Mouse (Mus musculus) forebrain, embryonic 11.5 days (tissue): ENCODE measurements at regions not wholly inside any gene's neighbourhood (a gene's known extent, or its start where the extent isn't known, plus 50 kb on each side); places are given as distances from the start of the nearest gene placed in this dataset.

Source experiments
- ATAC-seq: fragments of 200-750 bp; cut with Nextera tagmentation; replicated peaks from 2 replicates; pipeline ENCODE4 v1.8.0; 2017; ENCODE audit warnings: moderate TSS enrichment; ENCODE audit not compliant: low FRiP score
- DNase-seq: peaks from one replicate; pipeline ENCODE4 v3.0.0-alpha.2; 2017; ENCODE audit warnings: low spot score
- H3K27ac ChIP-seq: fragments of 300-500 bp; sonication (generic); 2 replicates; pipeline ENCODE4 v1.5.1; 2014; ENCODE audit warnings: low read depth, low read length
- H3K27me3 ChIP-seq: fragments of 300-500 bp; sonication (generic); 2 replicates; pipeline ENCODE4 v1.6.1; 2014; ENCODE audit warnings: mild to moderate bottlenecking, low read length, mixed read lengths; ENCODE audit not compliant: control insufficient read depth, insufficient read depth
- H3K36me3 ChIP-seq: fragments of 300-500 bp; sonication (generic); 2 replicates; pipeline ENCODE4 v1.6.1; 2014; ENCODE audit warnings: mild to moderate bottlenecking, low read length, moderate library complexity, mixed read lengths; ENCODE audit not compliant: control insufficient read depth, insufficient read depth
- H3K4me1 ChIP-seq: fragments of 300-500 bp; sonication (generic); replicated peaks from 2 replicates; pipeline ENCODE4 v1.6.1; 2014; ENCODE audit warnings: low read length, mixed read lengths; ENCODE audit not compliant: control insufficient read depth, insufficient read depth
- H3K4me2 ChIP-seq: fragments of 300-500 bp; sonication (generic); 2 replicates; pipeline ENCODE4 v1.6.1; 2014; ENCODE audit warnings: low read depth, mild to moderate bottlenecking, low read length, moderate library complexity, mixed read lengths; ENCODE audit not compliant: severe bottlenecking
- H3K4me3 ChIP-seq: fragments of 300-500 bp; sonication (generic); 2 replicates; pipeline ENCODE4 v1.5.1; 2014; ENCODE audit warnings: low read depth, low read length
- H3K9ac ChIP-seq: fragments of 300-500 bp; sonication (generic); 2 replicates; pipeline ENCODE4 v1.6.1; 2014; ENCODE audit warnings: low read length
- H3K9me3 ChIP-seq: fragments of 300-500 bp; sonication (generic); 2 replicates; pipeline ENCODE4 v1.6.1; 2016; ENCODE audit warnings: low read length, mixed read lengths; ENCODE audit not compliant: control insufficient read depth
- WGBS: fragments of 180-500 bp; shearing (Covaris S2); extraction: QIAGEN DNeasy Blood & Tissue Kit; methylation state at CpG from one replicate; pipeline ENCODE4 v1.1.7; 2014; 5-methylcytosine and 5-hydroxymethylcytosine counted together

- Histone ChIP-seq H3K27ac (no peak overlapping the region), H3K4me3 (no peak overlapping the region), H3K27me3 (no peaks in the 10 kb centered on the region), H3K4me1 (no peaks in the 10 kb centered on the region), H3K9ac (no peak overlapping the region), H3K9me3 (no peaks in the 10 kb centered on the region), H3K36me3 (no peaks in the 10 kb centered on the region), H3K4me2 (no peak overlapping the region)
- ATAC-seq (no peak), DNase-seq (no peak)
- WGBS, result 79% methylated on average over 2 of the region's 2 CpGs
These were observed 231.0 kb upstream of the Rbms1 start for GRCm38 (mm10) chr2:61193976-61194375.

GRCm38 (mm10) chr2:61182424-61182979 is 219.5 kb upstream of the Rbms1 start:
- ATAC-seq (no peak), DNase-seq (no peak)
- Histone ChIP-seq H3K4me1 (no peaks in the 10 kb centered on the region), H3K9ac (no peak overlapping the region), H3K36me3 (no peaks in the 10 kb centered on the region), H3K4me3 (no peak overlapping the region), H3K27me3 (no peaks in the 10 kb centered on the region), H3K9me3 (no peaks in the 10 kb centered on the region), H3K4me2 (no peak overlapping the region), H3K27ac (no peak overlapping the region)
- WGBS, result 67% methylated on average over 8 of the region's 8 CpGs

- no peak overlapping the region for H3K27ac ChIP-seq
- H3K4me1 ChIP-seq, result no peaks in the 10 kb centered on the region
- H3K9me3 ChIP-seq, result no peaks in the 10 kb centered on the region
- H3K27me3 ChIP-seq, result no peaks in the 10 kb centered on the region
- ATAC-seq, result no peak
- H3K4me3 ChIP-seq, result no peak overlapping the region
- DNase-seq, result no peak
- 84% methylated on average over 2 of the region's 2 CpGs for WGBS
- H3K36me3 ChIP-seq, result no peaks in the 10 kb centered on the region
- H3K9ac ChIP-seq, result no peak overlapping the region
- H3K4me2 ChIP-seq, result no peak overlapping the region
These were observed 214.8 kb upstream of the Rbms1 start for GRCm38 (mm10) chr2:61177801-61178200.

GRCm38 (mm10) chr2:61176807-61177206 is 213.8 kb upstream of the Rbms1 start:
- no peak overlapping the region for H3K9ac ChIP-seq
- 0 out of 2 replicates have a peak, but pooled peaks have one; percentile 27 for ATAC-seq
- H3K4me2 ChIP-seq, result no peak overlapping the region
- WGBS, result 17% methylated on average over 2 of the region's 2 CpGs
- no peaks in the 10 kb centered on the region for H3K9me3 ChIP-seq
- no peaks in the 10 kb centered on the region for H3K36me3 ChIP-seq
- H3K4me3 ChIP-seq, result no peak overlapping the region
- no peaks in the 10 kb centered on the region for H3K4me1 ChIP-seq
- no peaks in the 10 kb centered on the region for H3K27me3 ChIP-seq
- no peak overlapping the region for H3K27ac ChIP-seq
- peak; percentile 48 for DNase-seq

- no peak overlapping the region for H3K27ac ChIP-seq
These were observed 210.6 kb upstream of the Rbms1 start for GRCm38 (mm10) chr2:61173581-61173980.

GRCm38 (mm10) chr2:61161336-61161735 is 198.3 kb upstream of the Rbms1 start:
- Histone ChIP-seq H3K9ac (no peak overlapping the region), H3K4me1 (no peaks in the 10 kb centered on the region), H3K27ac (no peak overlapping the region), H3K27me3 (no peaks in the 10 kb centered on the region), H3K4me2 (no peak overlapping the region), H3K4me3 (no peak overlapping the region), H3K9me3 (no peaks in the 10 kb centered on the region), H3K36me3 (no peaks in the 10 kb centered on the region)
- ATAC-seq (no peak), DNase-seq (no peak)
- 86% methylated on average over 1 of the region's 1 CpGs for WGBS

More at GRCm38 (mm10) chr2:61173581-61173980, 210.6 kb upstream of the Rbms1 start:
- DNase-seq, result no peak
- no peaks in the 10 kb centered on the region for H3K4me1 ChIP-seq
- no peaks in the 10 kb centered on the region for H3K9me3 ChIP-seq
- no peak overlapping the region for H3K9ac ChIP-seq
- 89% methylated on average over 2 of the region's 2 CpGs for WGBS
- no peak overlapping the region for H3K4me2 ChIP-seq
- ATAC-seq, result no peak
- H3K27me3 ChIP-seq, result no peaks in the 10 kb centered on the region
- H3K36me3 ChIP-seq, result no peaks in the 10 kb centered on the region
- H3K4me3 ChIP-seq, result no peak overlapping the region

GRCm38 (mm10) chr2:61159761-61160160 is 196.8 kb upstream of the Rbms1 start:
- H3K36me3 ChIP-seq, result no peaks in the 10 kb centered on the region
- no peaks in the 10 kb centered on the region for H3K27me3 ChIP-seq
- no peaks in the 10 kb centered on the region for H3K9me3 ChIP-seq
- ATAC-seq, result no peak
- H3K9ac ChIP-seq, result no peak overlapping the region
- no peak for DNase-seq
- no peak overlapping the region for H3K4me2 ChIP-seq
- no peaks in the 10 kb centered on the region for H3K4me1 ChIP-seq
- no peak overlapping the region for H3K4me3 ChIP-seq
- no peak overlapping the region for H3K27ac ChIP-seq
- 86% methylated on average over 3 of the region's 3 CpGs for WGBS

- Histone ChIP-seq H3K36me3 (no peaks in the 10 kb centered on the region), H3K27ac (no peak overlapping the region), H3K4me3 (no peak overlapping the region), H3K9me3 (no peaks in the 10 kb centered on the region), H3K9ac (no peak overlapping the region), H3K27me3 (no peaks in the 10 kb centered on the region), H3K4me2 (no peak overlapping the region), H3K4me1 (no peaks in the 10 kb centered on the region)
- DNase-seq (no peak), ATAC-seq (no peak)
- 67% methylated on average over 19 of the region's 19 CpGs for WGBS
These were observed 176.1 kb upstream of the Rbms1 start for GRCm38 (mm10) chr2:61138998-61139631.

- Histone ChIP-seq H3K9ac (no peak overlapping the region), H3K4me1 (no peaks in the 10 kb centered on the region), H3K9me3 (no peaks in the 10 kb centered on the region), H3K4me2 (no peak overlapping the region), H3K36me3 (no peaks in the 10 kb centered on the region), H3K4me3 (no peak overlapping the region), H3K27me3 (no peaks in the 10 kb centered on the region), H3K27ac (no peak overlapping the region)
- ATAC-seq, result no peak
- 55% methylated on average over 3 of the region's 3 CpGs for WGBS
- DNase-seq, result no peak
These were observed 175.6 kb upstream of the Rbms1 start for GRCm38 (mm10) chr2:61138625-61138997.
